Mouse (Mus musculus): ENCODE results near the gene Slc4a10. TPM values are rescaled to one million over a fixed set of nuclear protein-coding genes. Genes with fewer than 3 reads are reported as not detected.

The Slc4a10 gene
- polyA plus RNA-seq, 1 experiment from 2014 or later: 0.46 TPM

DNA sequence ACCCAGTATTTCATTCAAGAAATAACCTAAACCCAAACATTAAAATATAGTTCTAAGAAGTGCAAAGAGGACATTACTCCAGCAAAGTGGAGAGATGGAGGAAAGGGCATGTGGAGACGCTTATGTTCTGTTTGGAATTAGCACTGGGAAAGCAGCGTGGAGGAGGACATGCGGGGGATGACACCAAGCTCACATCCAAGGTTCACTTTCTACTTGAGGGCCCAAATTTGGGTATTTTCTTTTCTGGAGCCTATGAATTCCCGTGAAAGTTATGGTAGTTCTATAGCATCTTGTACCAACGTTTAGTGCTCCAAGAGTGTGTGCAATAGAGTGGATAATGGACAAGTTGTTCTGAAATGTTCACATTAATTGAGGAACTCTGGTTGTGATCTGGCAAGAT is 260.7 kb downstream of the Slc4a10 start:
- Histone ChIP-seq H3K27me3 (ENCODE audit: control insufficient read depth, insufficient read depth, low read length) (no peaks in the 10 kb centered on the region), H3K4me3 (ENCODE audit: control insufficient read depth in 1 of 2, insufficient read depth in 1 of 2, low read depth in 1 of 2, low read length in 2 of 2) (no peak overlapping the region), H3K36me3 (ENCODE audit: control insufficient read depth, insufficient read depth, low read length) (no peaks in the 10 kb centered on the region), H3K9ac (ENCODE audit: low read length) (no peak overlapping the region), H3K4me2 (ENCODE audit: low read length) (no peak overlapping the region), H3K9me3 (ENCODE audit: control insufficient read depth, low read length) (no peaks in the 10 kb centered on the region), H3K27ac (replicated peaks in 1 of 2; ENCODE audit: control insufficient read depth in 1 of 2, insufficient read depth in 1 of 2, low read depth in 2 of 2, low read length in 2 of 2) (no peak overlapping the region), H3K4me1 (ENCODE audit: control insufficient read depth in 2 of 2, insufficient read depth in 2 of 2, low read length in 2 of 2) (no peaks in the 10 kb centered on the region)
- 88% methylated on average over 5 of the region's 5 CpGs for WGBS
- no peak for ATAC-seq (ENCODE audit: insufficient number of reproducible peaks, insufficient read depth, low FRiP score, low read depth)

DNA sequence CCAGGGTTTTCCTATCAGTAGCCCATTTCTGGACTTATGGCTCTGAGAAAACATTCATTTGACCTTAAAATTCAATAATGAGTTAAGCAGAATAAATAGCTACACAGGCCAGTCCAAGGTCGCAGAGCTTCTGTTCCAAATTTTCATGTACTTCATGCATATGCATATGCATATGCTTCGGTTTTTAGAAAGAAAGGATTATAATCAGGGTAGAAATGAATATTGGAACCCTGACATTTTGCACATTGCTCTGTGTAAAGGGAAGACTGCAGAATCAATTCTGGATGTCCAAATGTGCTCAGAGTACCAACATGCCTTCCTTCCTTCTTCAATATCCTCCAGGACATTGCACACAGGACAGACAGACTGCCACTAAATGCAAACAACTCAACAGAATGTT is 261.2 kb downstream of the Slc4a10 start:
- H3K9ac ChIP-seq (ENCODE audit: low read length): no peak overlapping the region
- no peak overlapping the region for H3K4me3 ChIP-seq (ENCODE audit: control insufficient read depth in 1 of 2, insufficient read depth in 1 of 2, low read depth in 1 of 2, low read length in 2 of 2)
- no peak overlapping the region for H3K27ac ChIP-seq (replicated peaks in 1 of 2; ENCODE audit: control insufficient read depth in 1 of 2, insufficient read depth in 1 of 2, low read depth in 2 of 2, low read length in 2 of 2)
- ATAC-seq (ENCODE audit: insufficient number of reproducible peaks, insufficient read depth, low FRiP score, low read depth): no peak
- no peaks in the 10 kb centered on the region for H3K36me3 ChIP-seq (ENCODE audit: control insufficient read depth, insufficient read depth, low read length)
- H3K4me1 ChIP-seq (ENCODE audit: control insufficient read depth in 2 of 2, insufficient read depth in 2 of 2, low read length in 2 of 2): no peaks in the 10 kb centered on the region
- WGBS: 83% methylated on average over 2 of the region's 2 CpGs
- H3K27me3 ChIP-seq (ENCODE audit: control insufficient read depth, insufficient read depth, low read length): no peaks in the 10 kb centered on the region
- H3K4me2 ChIP-seq (ENCODE audit: low read length): no peak overlapping the region
- H3K9me3 ChIP-seq (ENCODE audit: control insufficient read depth, low read length): no peaks in the 10 kb centered on the region

DNA sequence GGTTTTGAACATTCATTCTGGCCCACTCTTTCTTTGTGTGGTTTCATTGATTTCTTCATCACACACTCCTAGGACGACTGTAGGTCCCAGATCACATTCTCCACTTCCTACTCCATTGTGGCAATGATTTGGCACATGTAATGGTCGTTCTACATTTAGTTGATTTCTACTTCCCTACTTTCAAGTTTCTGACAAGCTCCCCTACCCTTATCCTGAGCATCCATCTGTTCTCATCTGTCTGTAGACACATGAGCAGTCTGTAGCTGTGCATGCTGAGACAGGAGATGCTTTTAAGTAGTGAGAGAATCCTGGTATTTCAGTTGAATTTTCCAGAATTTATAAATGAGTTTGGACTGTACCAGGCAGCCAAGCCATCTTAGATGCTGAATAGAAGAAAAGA is 270.7 kb downstream of the Slc4a10 start:
- Histone ChIP-seq H3K9ac (ENCODE audit: low read length) (no peak overlapping the region), H3K4me1 (ENCODE audit: control insufficient read depth in 2 of 2, insufficient read depth in 2 of 2, low read length in 2 of 2) (no peaks in the 10 kb centered on the region), H3K27ac (replicated peaks in 1 of 2; ENCODE audit: control insufficient read depth in 1 of 2, insufficient read depth in 1 of 2, low read depth in 2 of 2, low read length in 2 of 2) (no peak overlapping the region), H3K4me3 (ENCODE audit: control insufficient read depth in 1 of 2, insufficient read depth in 1 of 2, low read depth in 1 of 2, low read length in 2 of 2) (no peak overlapping the region), H3K27me3 (ENCODE audit: control insufficient read depth, insufficient read depth, low read length) (no peaks in the 10 kb centered on the region), H3K9me3 (ENCODE audit: control insufficient read depth, low read length) (no peaks in the 10 kb centered on the region), H3K36me3 (ENCODE audit: control insufficient read depth, insufficient read depth, low read length) (no peaks in the 10 kb centered on the region), H3K4me2 (ENCODE audit: low read length) (no peak overlapping the region)
- 57% methylated on average over 2 of the region's 2 CpGs for WGBS
- no peak for ATAC-seq (ENCODE audit: insufficient number of reproducible peaks, insufficient read depth, low FRiP score, low read depth)

DNA sequence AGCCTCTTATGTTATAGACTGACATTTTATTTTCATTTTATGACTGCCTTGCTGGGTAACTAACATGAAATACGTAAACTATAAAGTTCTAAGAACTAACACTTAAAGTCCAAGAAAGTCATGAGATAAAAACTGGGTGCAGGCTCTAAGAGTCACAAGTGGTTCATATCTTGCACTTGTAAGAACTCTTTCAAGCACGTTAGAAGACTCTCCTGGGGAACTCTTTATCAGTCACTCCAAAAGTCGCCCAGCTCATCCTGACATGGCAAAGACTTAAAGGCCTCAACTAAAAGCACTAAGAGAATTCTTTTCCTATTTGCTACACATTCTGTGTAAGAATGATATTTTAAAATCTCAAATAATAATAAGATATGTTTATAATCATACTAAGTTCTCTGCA is 273.2 kb downstream of the Slc4a10 start:
- H3K27me3 ChIP-seq (ENCODE audit: control insufficient read depth, insufficient read depth, low read length): no peaks in the 10 kb centered on the region
- no peak overlapping the region for H3K27ac ChIP-seq (replicated peaks in 1 of 2; ENCODE audit: control insufficient read depth in 1 of 2, insufficient read depth in 1 of 2, low read depth in 2 of 2, low read length in 2 of 2)
- no peak overlapping the region for H3K4me2 ChIP-seq (ENCODE audit: low read length)
- peaks cover 0 to 2% of the 10 kb centered on the region in 2 experiments; a peak in 2 of 4 replicates for H3K4me1 ChIP-seq (ENCODE audit: control insufficient read depth in 2 of 2, insufficient read depth in 2 of 2, low read length in 2 of 2)
- no peak for ATAC-seq (ENCODE audit: insufficient number of reproducible peaks, insufficient read depth, low FRiP score, low read depth)
- no peaks in the 10 kb centered on the region for H3K36me3 ChIP-seq (ENCODE audit: control insufficient read depth, insufficient read depth, low read length)
- 38% methylated on average over 3 of the region's 3 CpGs for WGBS
- no peaks in the 10 kb centered on the region for H3K9me3 ChIP-seq (ENCODE audit: control insufficient read depth, low read length)
- H3K9ac ChIP-seq (ENCODE audit: low read length): no peak overlapping the region
- H3K4me3 ChIP-seq (ENCODE audit: control insufficient read depth in 1 of 2, insufficient read depth in 1 of 2, low read depth in 1 of 2, low read length in 2 of 2): no peak overlapping the region

DNA sequence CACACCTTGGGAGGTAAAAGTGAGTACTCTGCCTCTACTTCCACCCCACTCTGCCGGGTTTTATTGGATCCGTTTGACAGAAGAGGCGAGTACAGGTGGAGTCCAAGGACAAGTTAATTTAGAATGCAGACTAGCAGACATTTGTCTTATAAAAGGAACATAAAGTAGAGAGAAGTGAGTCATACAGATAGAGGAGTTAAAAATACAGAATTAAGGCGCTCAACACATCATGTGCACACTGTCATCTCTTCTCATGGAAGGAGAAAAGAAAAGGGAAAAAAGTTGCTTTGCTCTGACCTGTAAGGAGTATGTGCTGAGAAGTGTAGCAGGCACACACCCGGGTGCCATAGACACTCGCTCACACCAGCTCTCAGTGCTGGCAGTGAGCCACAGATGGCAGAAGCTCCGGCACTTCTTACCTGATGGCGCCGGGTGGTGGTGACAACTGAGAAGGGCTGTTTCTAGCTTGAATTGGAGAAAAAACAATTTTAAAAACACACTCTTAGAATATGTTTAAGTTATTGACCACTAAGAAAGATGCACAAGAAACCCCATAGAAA is 276.9 kb downstream of the Slc4a10 start:
- no peak overlapping the region for H3K4me3 ChIP-seq (ENCODE audit: control insufficient read depth in 1 of 2, insufficient read depth in 1 of 2, low read depth in 1 of 2, low read length in 2 of 2)
- H3K9ac ChIP-seq (ENCODE audit: low read length): no peak overlapping the region
- H3K27ac ChIP-seq (replicated peaks in 1 of 2; ENCODE audit: control insufficient read depth in 1 of 2, insufficient read depth in 1 of 2, low read depth in 2 of 2, low read length in 2 of 2): no peak overlapping the region
- 73% methylated on average over 9 of the region's 9 CpGs for WGBS
- ATAC-seq (ENCODE audit: insufficient number of reproducible peaks, insufficient read depth, low FRiP score, low read depth): no peak
- H3K36me3 ChIP-seq (ENCODE audit: control insufficient read depth, insufficient read depth, low read length): no peaks in the 10 kb centered on the region
- no peaks in the 10 kb centered on the region for H3K9me3 ChIP-seq (ENCODE audit: control insufficient read depth, low read length)
- H3K4me1 ChIP-seq (ENCODE audit: control insufficient read depth in 2 of 2, insufficient read depth in 2 of 2, low read length in 2 of 2): peaks cover 0 to 2% of the 10 kb centered on the region in 2 experiments; a peak in 2 of 4 replicates
- H3K4me2 ChIP-seq (ENCODE audit: low read length): no peak overlapping the region
- no peaks in the 10 kb centered on the region for H3K27me3 ChIP-seq (ENCODE audit: control insufficient read depth, insufficient read depth, low read length)

DNA sequence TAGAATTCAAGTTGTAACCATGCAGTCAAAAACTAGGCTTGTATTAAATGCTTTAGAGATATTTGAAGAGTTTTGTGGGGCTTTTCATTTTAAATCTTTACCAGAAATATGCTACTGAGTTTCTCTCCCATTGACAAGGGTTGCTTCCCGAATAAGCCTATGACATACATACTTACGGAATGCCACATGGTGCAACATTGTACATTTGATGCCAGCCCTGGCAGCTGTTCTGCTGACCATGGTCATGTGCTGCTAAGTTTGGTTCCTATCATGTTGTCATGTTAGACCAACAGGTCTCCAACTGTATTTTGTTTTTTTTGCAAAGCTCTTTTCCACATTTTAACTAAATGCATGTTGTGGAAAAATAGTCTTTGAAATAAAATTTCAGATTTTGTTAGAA is 279.1 kb downstream of the Slc4a10 start:
- no peaks in the 10 kb centered on the region for H3K36me3 ChIP-seq (ENCODE audit: control insufficient read depth, insufficient read depth, low read length)
- H3K27ac ChIP-seq (replicated peaks in 1 of 2; ENCODE audit: control insufficient read depth in 1 of 2, insufficient read depth in 1 of 2, low read depth in 2 of 2, low read length in 2 of 2): no peak overlapping the region
- H3K4me2 ChIP-seq (ENCODE audit: low read length): no peak overlapping the region
- H3K4me1 ChIP-seq (ENCODE audit: control insufficient read depth in 2 of 2, insufficient read depth in 2 of 2, low read length in 2 of 2): peaks cover 0 to 2% of the 10 kb centered on the region in 2 experiments; a peak in 2 of 4 replicates
- H3K9me3 ChIP-seq (ENCODE audit: control insufficient read depth, low read length): no peaks in the 10 kb centered on the region
- WGBS: 55% methylated on average over 2 of the region's 2 CpGs
- no peak overlapping the region for H3K9ac ChIP-seq (ENCODE audit: low read length)
- H3K4me3 ChIP-seq (ENCODE audit: control insufficient read depth in 1 of 2, insufficient read depth in 1 of 2, low read depth in 1 of 2, low read length in 2 of 2): no peak overlapping the region
- no peaks in the 10 kb centered on the region for H3K27me3 ChIP-seq (ENCODE audit: control insufficient read depth, insufficient read depth, low read length)
- ATAC-seq (ENCODE audit: insufficient number of reproducible peaks, insufficient read depth, low FRiP score, low read depth): no peak

DNA sequence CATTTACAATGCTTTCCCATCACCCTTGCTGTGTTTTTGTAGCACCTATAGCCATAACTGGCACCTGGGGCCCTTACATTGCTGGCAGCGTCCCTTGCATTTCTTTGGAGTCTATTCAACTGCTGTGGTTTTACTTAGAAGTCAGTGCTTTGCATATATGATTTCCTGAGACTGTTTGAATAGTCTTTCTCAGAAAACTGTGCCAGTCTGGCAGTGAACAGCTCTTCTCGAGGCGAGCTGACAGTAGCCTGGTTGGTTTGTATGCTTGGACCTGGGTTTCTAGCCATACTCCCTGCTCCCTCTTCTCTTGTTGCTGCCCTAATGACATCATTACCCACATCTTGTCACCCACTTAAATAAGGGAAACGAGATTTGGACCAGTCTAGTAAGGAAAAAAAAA is 285.7 kb downstream of the Slc4a10 start:
- WGBS: 53% methylated on average over 4 of the region's 4 CpGs
- no peak for ATAC-seq (ENCODE audit: insufficient number of reproducible peaks, insufficient read depth, low FRiP score, low read depth)
- no peaks in the 10 kb centered on the region for H3K27me3 ChIP-seq (ENCODE audit: control insufficient read depth, insufficient read depth, low read length)
- H3K36me3 ChIP-seq (ENCODE audit: control insufficient read depth, insufficient read depth, low read length): no peaks in the 10 kb centered on the region
- H3K9ac ChIP-seq (ENCODE audit: low read length): no peak overlapping the region
- no peaks in the 10 kb centered on the region for H3K9me3 ChIP-seq (ENCODE audit: control insufficient read depth, low read length)
- no peak overlapping the region for H3K4me3 ChIP-seq (ENCODE audit: control insufficient read depth in 1 of 2, insufficient read depth in 1 of 2, low read depth in 1 of 2, low read length in 2 of 2)
- H3K4me2 ChIP-seq (ENCODE audit: low read length): no peak overlapping the region
- no peak overlapping the region for H3K27ac ChIP-seq (replicated peaks in 1 of 2; ENCODE audit: control insufficient read depth in 1 of 2, insufficient read depth in 1 of 2, low read depth in 2 of 2, low read length in 2 of 2)
- H3K4me1 ChIP-seq (ENCODE audit: control insufficient read depth in 2 of 2, insufficient read depth in 2 of 2, low read length in 2 of 2): peaks cover 0 to 3% of the 10 kb centered on the region in 2 experiments; a peak in 1 of 4 replicates

DNA sequence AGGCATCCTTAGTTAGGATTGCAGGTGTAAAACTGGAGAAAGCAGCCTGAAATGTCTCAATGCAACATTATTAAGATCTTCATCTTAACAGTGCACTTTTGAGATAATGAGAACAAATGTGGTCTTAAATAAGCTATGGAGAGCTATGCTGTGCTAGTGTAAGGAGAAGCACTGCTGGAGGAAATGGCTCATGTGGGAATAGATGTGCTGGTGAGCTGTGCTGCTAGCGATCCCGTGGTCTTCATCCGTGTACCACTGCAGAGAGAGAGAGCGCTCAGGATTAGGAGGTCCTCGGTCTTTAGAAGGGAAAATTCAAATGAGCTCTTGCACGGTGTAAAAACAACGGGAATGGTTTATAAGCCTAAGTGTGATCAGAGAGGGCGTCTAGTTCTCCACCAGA is 286.2 kb downstream of the Slc4a10 start:
- Histone ChIP-seq H3K27me3 (ENCODE audit: control insufficient read depth, insufficient read depth, low read length) (no peaks in the 10 kb centered on the region), H3K9ac (ENCODE audit: low read length) (no peak overlapping the region), H3K4me2 (ENCODE audit: low read length) (no peak overlapping the region), H3K27ac (replicated peaks in 1 of 2; ENCODE audit: control insufficient read depth in 1 of 2, insufficient read depth in 1 of 2, low read depth in 2 of 2, low read length in 2 of 2) (no peak overlapping the region), H3K4me1 (ENCODE audit: control insufficient read depth in 2 of 2, insufficient read depth in 2 of 2, low read length in 2 of 2) (peaks cover 0 to 3% of the 10 kb centered on the region in 2 experiments; a peak in 1 of 4 replicates), H3K9me3 (ENCODE audit: control insufficient read depth, low read length) (no peaks in the 10 kb centered on the region), H3K4me3 (ENCODE audit: control insufficient read depth in 1 of 2, insufficient read depth in 1 of 2, low read depth in 1 of 2, low read length in 2 of 2) (no peak overlapping the region), H3K36me3 (ENCODE audit: control insufficient read depth, insufficient read depth, low read length) (no peaks in the 10 kb centered on the region)
- WGBS: 73% methylated on average over 8 of the region's 8 CpGs
- ATAC-seq (ENCODE audit: insufficient number of reproducible peaks, insufficient read depth, low FRiP score, low read depth): no peak
